Mouse (Mus musculus) liver, postnatal 0 days (tissue): Measurements from ENCODE around the gene Sirt4. TPM values are rescaled to one million over a fixed set of nuclear protein-coding genes. Genes with fewer than 3 reads are reported as not detected.

Experiments
- ATAC-seq: fragments of 200-750 bp; cut with Nextera tagmentation; 2 replicates; pipeline ENCODE4 v1.8.0; 2017; ENCODE audit warnings: mild to moderate bottlenecking, moderate library complexity
- DNase-seq: peaks from one replicate; pipeline ENCODE4 v3.0.0-alpha.2; 2016
- H3K27ac ChIP-seq: fragments of 300-500 bp; sonication (generic); 2 replicates; pipeline ENCODE4 v1.5.1; 2014; ENCODE audit warnings: antibody characterized with exemption, moderate library complexity, mild to moderate bottlenecking, low read depth
- H3K27me3 ChIP-seq: fragments of 300-500 bp; sonication (generic); 2 replicates; pipeline ENCODE4 v1.6.1; 2014; ENCODE audit warnings: low read length, control low read depth, mixed read lengths; ENCODE audit not compliant: insufficient read depth
- H3K36me3 ChIP-seq: fragments of 300-500 bp; sonication (generic); replicated peaks from 2 replicates; pipeline ENCODE4 v1.6.1; 2014; ENCODE audit warnings: mild to moderate bottlenecking, control low read depth, low read length, moderate library complexity, mixed read lengths; ENCODE audit not compliant: insufficient read depth
- H3K4me1 ChIP-seq: fragments of 300-500 bp; sonication (generic); 2 replicates; pipeline ENCODE4 v1.6.1; 2014; ENCODE audit warnings: antibody characterized with exemption, mild to moderate bottlenecking, control low read depth; ENCODE audit not compliant: insufficient read depth
- H3K4me2 ChIP-seq: fragments of 300-500 bp; sonication (generic); 2 replicates; pipeline ENCODE4 v1.6.1; 2014; ENCODE audit warnings: low read depth, mild to moderate bottlenecking, low read length, moderate library complexity, mixed read lengths
- H3K4me3 ChIP-seq: fragments of 300-500 bp; sonication (generic); 2 replicates; pipeline ENCODE4 v1.5.1; 2014; ENCODE audit warnings: low read depth, low read length
- H3K9ac ChIP-seq: fragments of 300-500 bp; sonication (generic); replicated peaks from 2 replicates; pipeline ENCODE4 v1.6.1; 2014; ENCODE audit warnings: mild to moderate bottlenecking, moderate library complexity
- H3K9me3 ChIP-seq: fragments of 300-500 bp; sonication (generic); 2 replicates; pipeline ENCODE4 v1.6.1; 2016; ENCODE audit warnings: mild to moderate bottlenecking, control low read depth, low read length, mixed read lengths
- CTCF ChIP-seq: sonication (generic); IDR thresholded peaks from 2 replicates; pipeline ENCODE4 v1.5.1; 2016; ENCODE audit warnings: antibody characterized with exemption, low read depth
- EP300 ChIP-seq: IDR thresholded peaks from 2 replicates; pipeline ENCODE4 v1.6.1; 2016; ENCODE audit warnings: antibody characterized with exemption, low read depth, mild to moderate bottlenecking
- WGBS: fragments of 180-500 bp; shearing (Covaris S2); extraction: QIAGEN DNeasy Blood & Tissue Kit; methylation state at CpG from one replicate; pipeline ENCODE4 v1.1.7; 2014; ENCODE audit not compliant: insufficient replicate concordance; 5-methylcytosine and 5-hydroxymethylcytosine counted together
- polyA plus RNA-seq: library from polyadenylated mRNA; unstranded; fragments of >200 nt; fragmentation: Nextera tagmentation; extraction: Ambion mirVana; gene quantifications from 2 replicates; pipeline ENCODE4 v1.2.1, GENCODE M21; 2015

Gene Sirt4
- polyA plus RNA-seq, 1 experiment from 2014 or later = 3.9 TPM

- no peak overlapping the region for H3K4me3 ChIP-seq
- H3K27me3 ChIP-seq = no peaks in the 10 kb centered on the region
- no peak overlapping the region for H3K9ac ChIP-seq
- DNase-seq (no peak), ATAC-seq (no peak)
- H3K9me3 ChIP-seq = no peaks in the 10 kb centered on the region
- WGBS = 62% methylated on average over 7 of the region's 7 CpGs
- no peak for TF ChIP-seq EP300
- TF ChIP-seq CTCF = no peak
- peaks cover 6% of the 10 kb centered on the region; the same call in 1 of the 2 replicates for H3K36me3 ChIP-seq
- peaks cover 54% of the 10 kb centered on the region for H3K4me1 ChIP-seq
- H3K27ac ChIP-seq = no peak overlapping the region
- H3K4me2 ChIP-seq = no peak overlapping the region
Measured at GRCm38 (mm10) chr5:115512375-115512774, 27.9 kb upstream of the Sirt4 start.

GRCm38 (mm10) chr5:115509790-115510689, 25.5 kb upstream of the Sirt4 start:
- Histone ChIP-seq H3K27ac (peak overlapping the region; percentile 76), H3K9me3 (no peaks in the 10 kb centered on the region), H3K27me3 (no peaks in the 10 kb centered on the region), H3K9ac (peak overlapping the region; percentile 89), H3K4me3 (peak overlapping the region; percentile 79), H3K36me3 (peaks cover 6% of the 10 kb centered on the region; the same call in 1 of the 2 replicates), H3K4me2 (peak overlapping the region; percentile 95), H3K4me1 (peaks cover 55% of the 10 kb centered on the region)
- no peak for TF ChIP-seq EP300
- 47% methylated on average over 15 of the region's 15 CpGs for WGBS
- ATAC-seq (no peak), DNase-seq (no peak)

- Histone ChIP-seq H3K27me3 (no peaks in the 10 kb centered on the region), H3K27ac (peak overlapping the region; percentile 76), H3K9me3 (peaks cover under 1% of the 10 kb centered on the region; the same call in 1 of the 2 replicates), H3K4me1 (peaks cover 48% of the 10 kb centered on the region), H3K4me2 (peak overlapping the region; percentile 95), H3K9ac (peak overlapping the region; percentile 89), H3K4me3 (peak overlapping the region; percentile 79), H3K36me3 (peaks cover 6% of the 10 kb centered on the region; the same call in 1 of the 2 replicates)
- DNase-seq (no peak), ATAC-seq (no peak)
- TF ChIP-seq EP300 = no peak
- no peak for TF ChIP-seq CTCF
- WGBS = 16% methylated on average over 15 of the region's 15 CpGs
Measured at GRCm38 (mm10) chr5:115509321-115509761, 24.8 kb upstream of the Sirt4 start.

- TF ChIP-seq CTCF = no peak
- no peak for TF ChIP-seq EP300
- WGBS = 32% methylated on average over 10 of the region's 10 CpGs
- H3K27ac ChIP-seq = peak overlapping the region; percentile 76
- H3K27me3 ChIP-seq = no peaks in the 10 kb centered on the region
- H3K4me1 ChIP-seq = peaks cover 45% of the 10 kb centered on the region
- peak overlapping the region; percentile 89 for H3K9ac ChIP-seq
- no peak for ATAC-seq
- peak overlapping the region; percentile 79 for H3K4me3 ChIP-seq
- H3K36me3 ChIP-seq = peaks cover 6% of the 10 kb centered on the region; the same call in 1 of the 2 replicates
- H3K4me2 ChIP-seq = peak overlapping the region; percentile 95
- DNase-seq = no peak
- H3K9me3 ChIP-seq = peaks cover 2% of the 10 kb centered on the region; the same call in 1 of the 2 replicates
Measured at GRCm38 (mm10) chr5:115508859-115509147, 24.3 kb upstream of the Sirt4 start.

- DNase-seq (no peak), ATAC-seq (no peak)
- H3K36me3 ChIP-seq = peaks cover 6% of the 10 kb centered on the region; the same call in 1 of the 2 replicates
- peaks cover 2% of the 10 kb centered on the region; the same call in 1 of the 2 replicates for H3K9me3 ChIP-seq
- H3K27me3 ChIP-seq = no peaks in the 10 kb centered on the region
- H3K4me2 ChIP-seq = peak overlapping the region; percentile 95
- 38% methylated on average over 18 of the region's 18 CpGs for WGBS
- H3K9ac ChIP-seq = peak overlapping the region; percentile 89
- peak overlapping the region; percentile 79 for H3K4me3 ChIP-seq
- H3K27ac ChIP-seq = peak overlapping the region; percentile 76
- peaks cover 40% of the 10 kb centered on the region for H3K4me1 ChIP-seq
- no peak for TF ChIP-seq EP300
Measured at GRCm38 (mm10) chr5:115507981-115508858, 23.7 kb upstream of the Sirt4 start.

- Histone ChIP-seq H3K36me3 (no peaks in the 10 kb centered on the region; the same call in 1 of the 2 replicates), H3K4me1 (peaks cover 39% of the 10 kb centered on the region), H3K9me3 (peaks cover 2% of the 10 kb centered on the region; the same call in 1 of the 2 replicates), H3K9ac (peak overlapping the region; percentile 89), H3K4me3 (peak overlapping the region; percentile 79), H3K4me2 (peak overlapping the region; percentile 95), H3K27ac (peak overlapping the region; percentile 76), H3K27me3 (no peaks in the 10 kb centered on the region)
- no peak for DNase-seq
- 6% methylated on average over 12 of the region's 12 CpGs for WGBS
- no peak for TF ChIP-seq EP300
- no peak for TF ChIP-seq CTCF
- ATAC-seq = no peak
Measured at GRCm38 (mm10) chr5:115507267-115507980, 22.9 kb upstream of the Sirt4 start.
